Mouse (Mus musculus) neural tube, embryonic 12.5 days (tissue): Measurements from ENCODE around the gene Mtch2. TPM values are rescaled to one million over a fixed set of nuclear protein-coding genes. Genes with fewer than 3 reads are reported as not detected.
A peak's percentile ranks its signal among the peaks of the same experiment; 100 is the strongest.

Experiments used
- ATAC-seq: fragments of 200-750 bp; cut with Nextera tagmentation; 2 replicates; pipeline ENCODE4 v1.8.0; 2017; ENCODE audit warnings: low read depth, mild to moderate bottlenecking, moderate TSS enrichment, moderate library complexity; ENCODE audit not compliant: low FRiP score
- H3K27ac ChIP-seq: fragments of 300-500 bp; sonication (generic); 2 replicates; pipeline ENCODE4 v1.5.1; 2016
- H3K27me3 ChIP-seq: fragments of 300-500 bp; sonication (generic); replicated peaks from 2 replicates; pipeline ENCODE4 v1.6.1; 2016; ENCODE audit warnings: mild to moderate bottlenecking
- H3K36me3 ChIP-seq: fragments of 300-500 bp; sonication (generic); 2 replicates; pipeline ENCODE4 v1.6.1; 2016; ENCODE audit warnings: mild to moderate bottlenecking
- H3K4me1 ChIP-seq: fragments of 300-500 bp; sonication (generic); 2 replicates; pipeline ENCODE4 v1.6.1; 2016
- H3K4me2 ChIP-seq: fragments of 300-500 bp; sonication (generic); replicated peaks from 2 replicates; pipeline ENCODE4 v1.6.1; 2016; ENCODE audit warnings: mild to moderate bottlenecking
- H3K4me3 ChIP-seq: fragments of 300-500 bp; sonication (generic); 2 replicates; pipeline ENCODE4 v1.5.1; 2016
- H3K9ac ChIP-seq: fragments of 300-500 bp; sonication (generic); 2 replicates; pipeline ENCODE4 v1.6.1; 2016; ENCODE audit warnings: mild to moderate bottlenecking
- H3K9me3 ChIP-seq: fragments of 300-500 bp; sonication (generic); 2 replicates; pipeline ENCODE4 v1.6.1; 2016; ENCODE audit warnings: mild to moderate bottlenecking
- WGBS: fragments of 180-500 bp; shearing (Covaris S2); methylation state at CpG from one replicate; pipeline ENCODE4 v1.1.7; 2016; 5-methylcytosine and 5-hydroxymethylcytosine counted together
- polyA plus RNA-seq: library from polyadenylated mRNA; unstranded; fragments of >200 nt; fragmentation: Nextera tagmentation; extraction: Ambion mirVana; gene quantifications from 2 replicates; pipeline ENCODE4 v1.2.1, GENCODE M21; 2016

The Mtch2 gene
- polyA plus RNA-seq, 1 experiment from 2014 or later = 216 TPM

- WGBS = 55% methylated on average over 4 of the region's 4 CpGs
- ATAC-seq = no peak
- no peak overlapping the region for H3K27ac ChIP-seq
Measured at GRCm38 (mm10) chr2:90870136-90870601, 23.2 kb downstream of the Mtch2 start.

GRCm38 (mm10) chr2:90871180-90871961, 24.4 kb downstream of the Mtch2 start:
- no peak overlapping the region for H3K4me3 ChIP-seq
- 71% methylated on average over 8 of the region's 8 CpGs for WGBS
- ATAC-seq = no peak
- H3K36me3 ChIP-seq = peaks cover 21% of the 10 kb centered on the region
- H3K27me3 ChIP-seq = no peaks in the 10 kb centered on the region
- H3K9me3 ChIP-seq = no peaks in the 10 kb centered on the region
- no peak overlapping the region for H3K27ac ChIP-seq
- H3K4me1 ChIP-seq = no peaks in the 10 kb centered on the region
- no peak overlapping the region for H3K4me2 ChIP-seq
- H3K9ac ChIP-seq = no peak overlapping the region

More at GRCm38 (mm10) chr2:90870136-90870601, 23.2 kb downstream of the Mtch2 start:
- Histone ChIP-seq H3K36me3 (peaks cover 32% of the 10 kb centered on the region), H3K27me3 (no peaks in the 10 kb centered on the region), H3K4me3 (no peak overlapping the region), H3K4me1 (no peaks in the 10 kb centered on the region), H3K9ac (no peak overlapping the region), H3K4me2 (no peak overlapping the region), H3K9me3 (no peaks in the 10 kb centered on the region)

GRCm38 (mm10) chr2:90874025-90874424, 27.1 kb downstream of the Mtch2 start:
- WGBS = 63% methylated on average over 1 of the region's 1 CpGs
- peaks cover 1% of the 10 kb centered on the region; the same call in 1 of the 2 replicates for H3K36me3 ChIP-seq
- no peak overlapping the region for H3K4me2 ChIP-seq

GRCm38 (mm10) chr2:90875239-90875638, 28.3 kb downstream of the Mtch2 start:
- no peaks in the 10 kb centered on the region for H3K27me3 ChIP-seq
- H3K36me3 ChIP-seq = no peaks in the 10 kb centered on the region
- no peak overlapping the region for H3K9ac ChIP-seq
- H3K27ac ChIP-seq = no peak overlapping the region
- H3K4me1 ChIP-seq = no peaks in the 10 kb centered on the region
- H3K9me3 ChIP-seq = no peaks in the 10 kb centered on the region
- H3K4me3 ChIP-seq = no peak overlapping the region
- H3K4me2 ChIP-seq = no peak overlapping the region
- ATAC-seq = no peak
- 76% methylated on average over 2 of the region's 2 CpGs for WGBS

More at GRCm38 (mm10) chr2:90874025-90874424, 27.1 kb downstream of the Mtch2 start:
- Histone ChIP-seq H3K9ac (no peak overlapping the region), H3K4me1 (no peaks in the 10 kb centered on the region), H3K27me3 (no peaks in the 10 kb centered on the region), H3K27ac (no peak overlapping the region), H3K9me3 (no peaks in the 10 kb centered on the region), H3K4me3 (no peak overlapping the region)
- ATAC-seq = no peak

GRCm38 (mm10) chr2:90877584-90878259, 30.8 kb downstream of the Mtch2 start:
- Histone ChIP-seq H3K9ac (no peak overlapping the region), H3K27ac (no peak overlapping the region), H3K4me3 (no peak overlapping the region), H3K27me3 (no peaks in the 10 kb centered on the region), H3K4me1 (no peaks in the 10 kb centered on the region), H3K36me3 (no peaks in the 10 kb centered on the region), H3K4me2 (no peak overlapping the region), H3K9me3 (no peaks in the 10 kb centered on the region)
- ATAC-seq = no peak
- WGBS = 70% methylated on average over 5 of the region's 5 CpGs

GRCm38 (mm10) chr2:90879419-90879818, 32.5 kb downstream of the Mtch2 start:
- Histone ChIP-seq H3K36me3 (no peaks in the 10 kb centered on the region), H3K9me3 (no peaks in the 10 kb centered on the region), H3K27ac (no peak overlapping the region), H3K27me3 (peaks cover 4% of the 10 kb centered on the region; the same call in 1 of the 2 replicates), H3K4me1 (0 out of 2 replicates have a peak, but pooled peaks cover 2% of the 10 kb centered on the region), H3K4me3 (no peak overlapping the region), H3K4me2 (no peak overlapping the region), H3K9ac (no peak overlapping the region)
- ATAC-seq = no peak

GRCm38 (mm10) chr2:90880144-90880785, 33.3 kb downstream of the Mtch2 start:
- ATAC-seq = no peak
- no peak overlapping the region for H3K27ac ChIP-seq
- no peaks in the 10 kb centered on the region for H3K9me3 ChIP-seq
- no peak overlapping the region for H3K9ac ChIP-seq
- H3K4me2 ChIP-seq = no peak overlapping the region
- peaks cover 11% of the 10 kb centered on the region for H3K27me3 ChIP-seq
- WGBS = 31% methylated on average over 6 of the region's 6 CpGs
- peaks cover 9% of the 10 kb centered on the region for H3K4me1 ChIP-seq
- H3K36me3 ChIP-seq = no peaks in the 10 kb centered on the region
- H3K4me3 ChIP-seq = no peak overlapping the region

GRCm38 (mm10) chr2:90881824-90882223, 34.9 kb downstream of the Mtch2 start:
- H3K27me3 ChIP-seq = peaks cover 27% of the 10 kb centered on the region
- H3K4me2 ChIP-seq = no peak overlapping the region
- H3K9me3 ChIP-seq = no peaks in the 10 kb centered on the region
- peaks cover 16% of the 10 kb centered on the region for H3K4me1 ChIP-seq
- no peak overlapping the region for H3K4me3 ChIP-seq
- ATAC-seq = no peak
- H3K27ac ChIP-seq = no peak overlapping the region
- 89% methylated on average over 2 of the region's 2 CpGs for WGBS
- H3K9ac ChIP-seq = no peak overlapping the region
- H3K36me3 ChIP-seq = no peaks in the 10 kb centered on the region

GRCm38 (mm10) chr2:90885218-90886041, 38.5 kb downstream of the Mtch2 start, which contains the start of gene C1qtnf4:
Gene C1qtnf4, plus strand, starts transcription at chr2:90885860.
- peaks cover 39% of the 10 kb centered on the region for H3K4me1 ChIP-seq
- H3K4me3 ChIP-seq = peak within 1 kb of the TSS; percentile 43
- H3K27me3 ChIP-seq = peaks cover 59% of the 10 kb centered on the region
- peak; percentile 72 for ATAC-seq
- peak within 1 kb of the TSS; percentile 64 for H3K9ac ChIP-seq
- WGBS = 1% methylated on average over 45 of the region's 45 CpGs
- H3K36me3 ChIP-seq = no peaks in the 10 kb centered on the region
- H3K27ac ChIP-seq = peak within 1 kb of the TSS; percentile 38
- H3K9me3 ChIP-seq = no peaks in the 10 kb centered on the region
- peak within 1 kb of the TSS; percentile 69 for H3K4me2 ChIP-seq

GRCm38 (mm10) chr2:90886436-90886835, 39.5 kb downstream of the Mtch2 start:
- Histone ChIP-seq H3K9ac (peak overlapping the region; percentile 64), H3K4me3 (peak overlapping the region; percentile 43), H3K36me3 (no peaks in the 10 kb centered on the region; the same call in 1 of the 2 replicates), H3K27ac (0 out of 2 replicates have a peak overlapping the region, but pooled peaks have one; percentile 38), H3K27me3 (peaks cover 59% of the 10 kb centered on the region), H3K9me3 (no peaks in the 10 kb centered on the region), H3K4me1 (peaks cover 41% of the 10 kb centered on the region), H3K4me2 (peak overlapping the region; percentile 69)
- ATAC-seq = no peak
- WGBS = 24% methylated on average over 6 of the region's 6 CpGs

- peak overlapping the region; percentile 69 for H3K4me2 ChIP-seq
- peaks cover 44% of the 10 kb centered on the region for H3K4me1 ChIP-seq
- H3K27me3 ChIP-seq = peaks cover 63% of the 10 kb centered on the region
- H3K36me3 ChIP-seq = peaks cover 10% of the 10 kb centered on the region
- peak overlapping the region; percentile 43 for H3K4me3 ChIP-seq
- ATAC-seq = no peak
- no peaks in the 10 kb centered on the region for H3K9me3 ChIP-seq
- peak overlapping the region; percentile 64; the same call in 1 of the 2 replicates for H3K9ac ChIP-seq
- WGBS = 72% methylated on average over 5 of the region's 5 CpGs
- no peak overlapping the region for H3K27ac ChIP-seq
Measured at GRCm38 (mm10) chr2:90887627-90888026, 40.7 kb downstream of the Mtch2 start.
